Mouse (Mus musculus) myocyte (in vitro differentiated cells): Measurements from ENCODE around the gene Msantd1. TPM values are rescaled to one million over a fixed set of nuclear protein-coding genes. Genes with fewer than 3 reads are reported as not detected.
"Not testable (repeated sequence)": the region's sequence is repeated elsewhere in the genome, so short reads cannot be mapped to it uniquely, and the experiment has no call there.

Source experiments
- H3K27me3 ChIP-seq: one replicate; pipeline ENCODE4 v1.6.1; 2011; ENCODE audit not compliant: control insufficient read depth, insufficient read depth, insufficient read length
- H3K36me3 ChIP-seq: one replicate; pipeline ENCODE4 v1.6.1; 2011; ENCODE audit not compliant: control insufficient read depth, insufficient read depth
- H3K4me2 ChIP-seq: one replicate; pipeline ENCODE4 v1.6.1; 2011; ENCODE audit warnings: low read depth, control low read depth
- H3K4me3 ChIP-seq: one replicate; pipeline ENCODE4 v1.5.1; 2011; ENCODE audit warnings: mild to moderate bottlenecking, control low read depth, moderate library complexity
- H3K79me2 ChIP-seq: one replicate; pipeline ENCODE4 v1.6.1; 2011; ENCODE audit not compliant: control insufficient read depth, insufficient read depth
- H3ac ChIP-seq: one replicate; pipeline ENCODE4 v1.6.1; 2011; ENCODE audit not compliant: control insufficient read depth, insufficient read length
- CEBPB ChIP-seq: IDR thresholded peaks from 2 replicates; pipeline ENCODE4 v1.6.1; 2011; ENCODE audit warnings: mild to moderate bottlenecking, moderate library complexity; ENCODE audit not compliant: poor library complexity, insufficient read depth, severe bottlenecking
- E2F4 ChIP-seq: IDR thresholded peaks from one replicate; pipeline ENCODE4 v1.6.1; 2011; ENCODE audit warnings: mild to moderate bottlenecking, control low read depth, moderate library complexity; ENCODE audit not compliant: insufficient read depth
- MAX ChIP-seq: IDR thresholded peaks from one replicate; pipeline ENCODE4 v1.6.1; 2011; ENCODE audit warnings: low read depth, mild to moderate bottlenecking, control low read depth
- MYOD1 ChIP-seq, 3 experiments: IDR thresholded peaks; one replicate each; pipeline ENCODE4 v1.6.1; 2011; ENCODE audit warnings: control low read depth in 2 of 3, low read depth in 2 of 3, mild to moderate bottlenecking in 2 of 3, moderate library complexity in 1 of 3; ENCODE audit not compliant: insufficient read length in 2 of 3, control insufficient read depth in 1 of 3
- MYOG ChIP-seq, 3 experiments: IDR thresholded peaks; one replicate each; pipeline ENCODE4 v1.6.1; 2011; ENCODE audit warnings: control low read depth in 2 of 3, low read depth in 2 of 3, mild to moderate bottlenecking in 2 of 3; ENCODE audit not compliant: insufficient read length in 2 of 3, control insufficient read depth in 1 of 3, insufficient read depth in 1 of 3
- POLR2A ChIP-seq: IDR thresholded peaks from one replicate; pipeline ENCODE4 v1.6.1; 2011; ENCODE audit warnings: low read depth, mild to moderate bottlenecking, control low read depth, moderate library complexity; ENCODE audit not compliant: insufficient read length
- POLR2AphosphoS2 ChIP-seq: IDR thresholded peaks from one replicate; pipeline ENCODE4 v1.6.1; 2011; ENCODE audit warnings: low read depth, control low read depth; ENCODE audit not compliant: insufficient read length
- REST ChIP-seq: IDR thresholded peaks from one replicate; pipeline ENCODE4 v1.6.1; 2011; ENCODE audit warnings: mild to moderate bottlenecking, control low read depth, moderate library complexity; ENCODE audit not compliant: insufficient read depth, insufficient read length
- SRF ChIP-seq: IDR thresholded peaks from one replicate; pipeline ENCODE4 v1.6.1; 2011; ENCODE audit warnings: low read depth; ENCODE audit not compliant: control insufficient read depth, insufficient read length
- TCF12 ChIP-seq: IDR thresholded peaks from one replicate; pipeline ENCODE4 v1.6.1; 2011; ENCODE audit warnings: mild to moderate bottlenecking, control low read depth; ENCODE audit not compliant: poor library complexity, insufficient read depth, severe bottlenecking
- TCF3 ChIP-seq: IDR thresholded peaks from one replicate; pipeline ENCODE4 v1.6.1; 2011; ENCODE audit warnings: low read depth, control low read depth; ENCODE audit not compliant: insufficient read length
- USF1 ChIP-seq: IDR thresholded peaks from one replicate; pipeline ENCODE4 v1.6.1; 2011; ENCODE audit warnings: low read depth, mild to moderate bottlenecking, control low read depth, moderate library complexity
- polyA plus RNA-seq: library from polyadenylated mRNA; unstranded; fragments of >200 nt; fragmentation: generic; extraction: Trizol; gene quantifications from one replicate; pipeline ENCODE4 v1.2.1, GENCODE M21; 2012; ENCODE audit warnings: missing spikeins

Msantd1 gene
- not detected for polyA plus RNA-seq

DNA sequence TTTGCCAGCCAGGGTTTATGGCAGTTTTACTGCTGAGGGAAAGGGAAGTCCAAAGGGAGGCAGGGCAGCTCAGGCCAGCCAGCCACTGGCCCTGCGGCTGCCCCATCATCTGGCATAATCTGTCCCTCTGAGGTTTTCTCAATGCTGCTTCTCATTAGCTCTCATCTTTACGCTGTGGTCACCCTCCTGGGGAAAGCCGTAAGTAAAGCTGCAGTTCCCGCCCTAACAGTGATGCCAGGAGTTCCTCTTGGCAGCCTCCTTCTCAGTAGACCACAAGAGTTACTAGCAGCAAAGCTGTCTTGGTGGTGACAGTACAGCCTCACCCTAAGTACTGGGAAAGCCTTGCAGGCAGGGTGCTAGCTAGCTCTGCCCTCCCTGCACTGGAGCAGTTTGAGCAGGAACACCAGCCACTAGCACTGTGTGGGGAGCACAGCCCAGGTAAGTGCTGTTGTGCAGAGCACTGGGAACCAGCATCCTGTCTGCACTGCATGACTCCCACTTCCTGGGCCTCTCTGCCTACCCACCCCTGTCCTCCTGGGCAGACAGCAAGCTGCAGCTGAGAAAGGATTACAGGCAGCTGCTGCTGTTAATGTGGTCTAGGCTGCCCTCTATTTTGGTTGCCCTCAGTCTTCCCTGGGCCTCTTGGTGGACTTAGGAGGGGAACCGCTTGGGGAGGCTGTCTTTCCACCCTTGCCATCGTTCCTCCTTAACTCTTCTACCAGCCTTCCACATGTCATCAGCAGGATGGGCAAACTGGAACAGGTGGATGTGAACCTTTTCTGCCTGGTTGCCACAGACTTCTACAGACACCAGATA lies at the start of gene Msantd1:
Msantd1 (plus strand) TSS at position 103 of the 816 bp plus-strand sequence.
- Histone ChIP-seq H3K4me3 (no peak within 1 kb of the TSS), H3K36me3 (peaks cover 18% of the 10 kb centered on the region)
- TF ChIP-seq MYOG (IDR thresholded peaks at IDR 0.05; ENCODE audit: control insufficient read depth in 1 of 3, insufficient read depth in 1 of 3, insufficient read length in 2 of 3, low read depth in 2 of 3) (peak in 2 of 3 experiments; percentile 35 to 54), MYOD1 (IDR thresholded peaks at IDR 0.05; ENCODE audit: control insufficient read depth in 1 of 3, insufficient read length in 2 of 3, low read depth in 2 of 3) (peak in 1 of 3 experiments; percentile 60), USF1 (no peak), CEBPB (no peak)

GRCm38 (mm10) chr5:34865367-34865766 lies 42.4 kb upstream of the Msantd1 start:
- H3K79me2 ChIP-seq, result no peaks in the 10 kb centered on the region
- H3ac ChIP-seq, result no peak overlapping the region
- no peak overlapping the region for H3K4me3 ChIP-seq
- no peaks in the 10 kb centered on the region for H3K27me3 ChIP-seq
- peaks cover 44% of the 10 kb centered on the region for H3K36me3 ChIP-seq
- TF ChIP-seq MYOG (IDR thresholded peaks at IDR 0.05; ENCODE audit: control insufficient read depth in 1 of 3, insufficient read depth in 1 of 3, insufficient read length in 2 of 3, low read depth in 2 of 3) (no peak), MYOD1 (IDR thresholded peaks at IDR 0.05; ENCODE audit: control insufficient read depth in 1 of 3, insufficient read length in 2 of 3, low read depth in 2 of 3) (no peak), POLR2AphosphoS2 (no peak), TCF12 (no peak), E2F4 (no peak), TCF3 (no peak), USF1 (no peak), REST (no peak), MAX (no peak), POLR2A (no peak), SRF (no peak), CEBPB (no peak)
- no peak overlapping the region for H3K4me2 ChIP-seq

More for the DNA sequence above, at the start of gene Msantd1:
- Histone ChIP-seq H3ac (no peak within 1 kb of the TSS), H3K4me2 (no peak within 1 kb of the TSS), H3K27me3 (no peaks in the 10 kb centered on the region), H3K79me2 (no peaks in the 10 kb centered on the region)

GRCm38 (mm10) chr5:34880307-34880706 lies 27.5 kb upstream of the Msantd1 start:
- H3K4me2 ChIP-seq, H3K4me3 ChIP-seq, H3K79me2 ChIP-seq, H3ac ChIP-seq, H3K27me3 ChIP-seq: not testable (repeated sequence)
- peaks cover 27% of the 10 kb centered on the region for H3K36me3 ChIP-seq

DNA sequence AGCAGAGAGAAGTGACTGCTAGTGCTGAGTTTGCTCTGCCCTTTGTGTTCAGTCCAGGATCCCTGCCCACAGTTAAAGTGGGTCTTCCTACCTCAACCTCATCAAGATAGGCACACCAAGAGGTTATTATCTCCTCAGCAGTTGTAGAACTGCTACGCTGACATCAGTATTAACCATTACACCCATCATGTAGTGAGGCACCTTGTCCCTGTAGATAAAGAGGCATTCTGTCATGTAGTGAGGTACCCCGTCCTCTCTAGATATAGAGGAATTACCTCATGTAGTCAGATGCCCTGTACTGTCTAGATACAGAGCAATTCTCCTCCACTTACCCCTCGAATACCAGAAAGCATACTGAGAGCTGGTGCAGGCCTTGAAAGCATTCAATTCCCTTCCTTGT lies 26.8 kb upstream of the Msantd1 start:
- Histone ChIP-seq H3K4me2 (no peak overlapping the region), H3K27me3 (no peaks in the 10 kb centered on the region), H3K79me2 (no peaks in the 10 kb centered on the region), H3ac (no peak overlapping the region), H3K4me3 (no peak overlapping the region), H3K36me3 (peaks cover 29% of the 10 kb centered on the region)
- no peak for TF ChIP-seq MYOG (IDR thresholded peaks at IDR 0.05; ENCODE audit: control insufficient read depth in 1 of 3, insufficient read depth in 1 of 3, insufficient read length in 2 of 3, low read depth in 2 of 3)
- TF ChIP-seq POLR2A, result no peak
- no peak for TF ChIP-seq SRF
- no peak for TF ChIP-seq MYOD1 (IDR thresholded peaks at IDR 0.05; ENCODE audit: control insufficient read depth in 1 of 3, insufficient read length in 2 of 3, low read depth in 2 of 3)
- no peak for TF ChIP-seq MAX

DNA sequence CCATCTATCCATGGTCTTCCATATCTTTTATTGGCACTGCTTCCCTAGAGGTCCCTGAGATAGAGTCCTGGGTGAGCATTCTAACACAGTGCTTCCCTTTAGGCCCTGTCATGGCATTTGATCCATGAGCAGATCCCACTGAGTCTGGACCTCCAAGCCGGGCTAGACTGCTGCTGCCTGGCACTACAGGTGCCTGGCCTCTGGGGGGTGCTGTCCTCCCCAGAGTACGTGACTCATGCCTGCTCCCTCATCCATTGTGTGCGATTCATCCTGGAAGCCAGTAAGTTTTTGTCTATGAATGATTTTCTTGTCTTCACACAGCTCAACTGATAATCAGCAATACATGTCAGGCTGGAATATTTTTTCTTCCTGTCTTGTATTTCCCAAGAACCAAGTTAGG lies 22.6 kb upstream of the Msantd1 start:
- Histone ChIP-seq H3K4me2 (no peak overlapping the region), H3ac (no peak overlapping the region), H3K4me3 (no peak overlapping the region), H3K27me3 (no peaks in the 10 kb centered on the region), H3K79me2 (no peaks in the 10 kb centered on the region), H3K36me3 (peaks cover 38% of the 10 kb centered on the region)
- TF ChIP-seq POLR2A, result no peak
- no peak for TF ChIP-seq MYOD1 (IDR thresholded peaks at IDR 0.05; ENCODE audit: control insufficient read depth in 1 of 3, insufficient read length in 2 of 3, low read depth in 2 of 3)
- TF ChIP-seq CEBPB, result no peak
- no peak for TF ChIP-seq TCF12
- no peak for TF ChIP-seq MYOG (IDR thresholded peaks at IDR 0.05; ENCODE audit: control insufficient read depth in 1 of 3, insufficient read depth in 1 of 3, insufficient read length in 2 of 3, low read depth in 2 of 3)
- TF ChIP-seq SRF, result no peak
- no peak for TF ChIP-seq MAX
- TF ChIP-seq USF1, result no peak
- no peak for TF ChIP-seq REST
- TF ChIP-seq E2F4, result no peak
- TF ChIP-seq POLR2AphosphoS2, result no peak
- no peak for TF ChIP-seq TCF3
